Mouse (Mus musculus) liver, embryonic 12.5 days (tissue): ENCODE data around the gene Krtap19-1. TPM values are rescaled to one million over a fixed set of nuclear protein-coding genes. Genes with fewer than 3 reads are reported as not detected.

Source experiments
- ATAC-seq: fragments of 200-750 bp; cut with Nextera tagmentation; 2 replicates; pipeline ENCODE4 v1.8.0; 2017; ENCODE audit warnings: moderate number of reproducible peaks, mild to moderate bottlenecking, moderate library complexity
- H3K27ac ChIP-seq: fragments of 300-500 bp; sonication (generic); 2 replicates; pipeline ENCODE4 v1.5.1; 2016; ENCODE audit warnings: mild to moderate bottlenecking
- H3K27me3 ChIP-seq: fragments of 300-500 bp; sonication (generic); replicated peaks from 2 replicates; pipeline ENCODE4 v1.6.1; 2016; ENCODE audit warnings: mild to moderate bottlenecking, moderate library complexity
- H3K36me3 ChIP-seq: fragments of 300-500 bp; sonication (generic); 2 replicates; pipeline ENCODE4 v1.6.1; 2016; ENCODE audit warnings: mild to moderate bottlenecking, moderate library complexity
- H3K4me1 ChIP-seq: fragments of 300-500 bp; sonication (generic); 2 replicates; pipeline ENCODE4 v1.6.1; 2016
- H3K4me2 ChIP-seq: fragments of 300-500 bp; sonication (generic); 2 replicates; pipeline ENCODE4 v1.6.1; 2016; ENCODE audit warnings: mild to moderate bottlenecking, moderate library complexity
- H3K4me3 ChIP-seq: fragments of 300-500 bp; sonication (generic); 2 replicates; pipeline ENCODE4 v1.5.1; 2016; ENCODE audit warnings: mild to moderate bottlenecking, moderate library complexity
- H3K9ac ChIP-seq: fragments of 300-500 bp; sonication (generic); 2 replicates; pipeline ENCODE4 v1.6.1; 2016; ENCODE audit warnings: mild to moderate bottlenecking, moderate library complexity
- H3K9me3 ChIP-seq: fragments of 300-500 bp; sonication (generic); replicated peaks from 2 replicates; pipeline ENCODE4 v1.6.1; 2016; ENCODE audit warnings: mild to moderate bottlenecking, moderate library complexity
- WGBS: fragments of 180-500 bp; shearing (Covaris S2); methylation state at CpG from one replicate; pipeline ENCODE4 v1.1.7; 2016; ENCODE audit not compliant: insufficient replicate concordance; 5-methylcytosine and 5-hydroxymethylcytosine counted together
- polyA plus RNA-seq: library from polyadenylated mRNA; unstranded; fragments of >200 nt; fragmentation: Nextera tagmentation; extraction: Ambion mirVana; gene quantifications from 2 replicates; pipeline ENCODE4 v1.2.1, GENCODE M21; 2016

Gene Krtap19-1
- polyA plus RNA-seq, result not detected in 2 replicates

DNA sequence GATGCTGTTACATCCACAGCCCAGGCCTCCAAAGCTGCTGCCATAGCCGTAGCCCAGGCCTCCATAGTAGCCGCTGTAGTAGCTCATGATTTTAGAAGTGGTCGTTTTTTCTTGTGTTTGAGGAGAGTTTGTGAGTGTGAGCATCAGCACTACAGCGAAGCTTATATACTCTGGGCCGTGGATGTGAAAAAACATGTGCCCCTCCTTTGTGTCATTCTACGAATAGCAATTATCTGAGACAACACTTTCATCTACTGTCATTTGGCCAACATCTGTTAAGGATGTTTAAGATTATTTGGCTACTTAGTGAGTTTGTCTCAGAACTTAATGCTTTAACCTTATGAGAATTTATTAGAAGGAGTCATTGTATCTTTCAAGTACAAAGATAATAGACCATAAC, at the start of gene Krtap19-1:
Gene Krtap19-1 (minus strand): TSS at position 101 of the 400 bp plus-strand sequence.
- 74% methylated on average over 6 of the region's 6 CpGs for WGBS
- Histone ChIP-seq H3K4me3 (no peak within 1 kb of the TSS), H3K9ac (no peak within 1 kb of the TSS), H3K27ac (no peak within 1 kb of the TSS), H3K4me1 (no peaks in the 10 kb centered on the region), H3K4me2 (no peak within 1 kb of the TSS), H3K9me3 (no peaks in the 10 kb centered on the region), H3K27me3 (no peaks in the 10 kb centered on the region), H3K36me3 (no peaks in the 10 kb centered on the region)
- ATAC-seq, result no peak

DNA sequence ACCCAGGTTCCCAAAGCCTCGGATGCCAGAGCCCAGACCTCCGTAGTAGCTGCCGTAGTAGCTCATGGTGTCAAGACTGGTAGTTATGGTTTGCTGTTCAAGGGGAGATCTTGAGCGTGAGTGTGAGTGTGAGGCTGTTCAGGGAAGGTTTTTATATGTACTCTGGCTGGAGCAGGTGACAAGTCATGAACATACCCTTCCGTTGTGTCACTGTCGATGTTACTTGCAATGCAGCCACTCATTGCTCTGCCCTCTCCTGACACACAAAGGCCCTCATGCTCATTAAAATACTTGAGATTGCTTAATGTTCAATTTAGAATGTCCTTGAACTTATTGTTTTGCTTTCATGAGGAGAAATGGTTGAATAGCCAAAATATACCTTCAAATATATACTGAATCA, 27.1 kb upstream of the Krtap19-1 start, which contains the start of gene Krtap19-5:
Gene Krtap19-5 (minus strand): TSS at position 101 of the 400 bp plus-strand sequence.
- Histone ChIP-seq H3K9me3 (no peaks in the 10 kb centered on the region), H3K4me3 (no peak within 1 kb of the TSS), H3K4me1 (no peaks in the 10 kb centered on the region), H3K4me2 (no peak within 1 kb of the TSS), H3K27ac (no peak within 1 kb of the TSS), H3K9ac (no peak within 1 kb of the TSS), H3K27me3 (no peaks in the 10 kb centered on the region), H3K36me3 (no peaks in the 10 kb centered on the region)
- 76% methylated on average over 6 of the region's 6 CpGs for WGBS
- ATAC-seq, result no peak

DNA sequence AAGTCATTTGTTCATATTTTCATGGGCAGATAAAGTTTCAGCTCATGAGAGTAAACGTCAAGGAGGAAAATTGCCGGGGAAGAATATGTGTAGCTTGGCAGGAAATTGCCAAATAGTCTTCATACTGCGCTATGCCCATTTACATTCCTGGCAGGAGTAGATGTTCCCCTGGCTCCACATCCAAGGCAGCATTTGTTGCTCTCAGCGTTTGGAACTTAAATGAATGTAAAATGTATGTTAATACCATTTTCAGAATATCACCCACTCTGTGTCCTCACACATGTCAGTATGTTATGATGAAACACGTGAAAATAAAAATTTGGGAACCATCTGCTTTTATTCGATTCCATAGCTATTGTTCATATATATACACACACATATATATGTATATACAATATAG, 17.7 kb upstream of the Krtap19-1 start:
- Histone ChIP-seq H3K4me3 (no peak overlapping the region), H3K9ac (no peak overlapping the region), H3K4me2 (no peak overlapping the region), H3K27me3 (no peaks in the 10 kb centered on the region), H3K9me3 (no peaks in the 10 kb centered on the region), H3K27ac (no peak overlapping the region), H3K4me1 (no peaks in the 10 kb centered on the region), H3K36me3 (no peaks in the 10 kb centered on the region)
- WGBS, result 69% methylated on average over 6 of the region's 6 CpGs
- no peak for ATAC-seq

DNA sequence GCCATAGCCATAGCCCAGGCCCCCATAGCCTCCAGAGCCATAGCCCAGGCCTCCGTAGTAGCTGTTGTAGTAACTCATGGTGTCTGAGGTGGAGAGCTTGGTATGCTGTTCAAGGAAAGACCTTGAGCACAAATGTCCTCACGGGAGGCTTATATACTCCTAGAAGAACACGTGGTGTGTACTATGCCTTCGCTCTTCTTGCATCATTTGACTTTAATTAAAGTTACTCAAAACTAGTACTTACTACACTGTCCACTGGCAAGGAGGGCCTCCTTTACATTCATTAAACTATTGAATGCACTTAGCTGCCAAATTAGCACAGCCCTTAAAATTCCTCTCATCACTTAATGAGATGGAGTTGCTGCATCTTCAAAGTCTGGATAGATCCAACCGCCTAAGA, 15.8 kb upstream of the Krtap19-1 start, which contains the start of gene Krtap19-4:
Gene Krtap19-4 (minus strand): TSS at position 101 of the 400 bp plus-strand sequence.
- ATAC-seq, result no peak
- H3K27me3 ChIP-seq, result no peaks in the 10 kb centered on the region
- no peak within 1 kb of the TSS for H3K4me2 ChIP-seq
- H3K36me3 ChIP-seq, result no peaks in the 10 kb centered on the region
- no peak within 1 kb of the TSS for H3K4me3 ChIP-seq
- 66% methylated on average over 5 of the region's 5 CpGs for WGBS
- H3K9ac ChIP-seq, result no peak within 1 kb of the TSS
- H3K4me1 ChIP-seq, result no peaks in the 10 kb centered on the region
- H3K27ac ChIP-seq, result no peak within 1 kb of the TSS
- H3K9me3 ChIP-seq, result no peaks in the 10 kb centered on the region

DNA sequence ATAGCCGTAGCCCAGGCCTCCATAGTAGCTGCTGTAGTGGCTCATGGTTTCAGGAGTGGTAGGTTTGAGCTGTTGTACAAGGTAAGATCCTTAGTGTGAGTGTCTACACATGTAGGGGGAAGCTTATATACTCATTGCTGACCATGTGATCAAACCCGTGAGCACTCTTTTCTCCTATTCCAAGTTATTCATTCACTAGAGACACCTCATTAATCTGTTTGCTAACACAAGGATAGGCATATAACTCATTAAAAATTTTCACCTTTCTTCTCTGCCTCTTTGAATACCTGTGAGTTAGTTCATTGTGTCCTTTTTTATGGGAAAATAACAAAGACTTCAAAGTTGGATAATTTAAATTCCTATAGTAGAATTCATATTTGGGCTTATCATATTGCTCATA, 8.7 kb upstream of the Krtap19-1 start, which contains the start of gene Krtap19-3:
Gene Krtap19-3 (minus strand): TSS at position 101 of the 400 bp plus-strand sequence.
- no peak within 1 kb of the TSS for H3K9ac ChIP-seq
- no peaks in the 10 kb centered on the region for H3K27me3 ChIP-seq
- no peaks in the 10 kb centered on the region for H3K9me3 ChIP-seq
- no peak within 1 kb of the TSS for H3K27ac ChIP-seq
- no peaks in the 10 kb centered on the region for H3K4me1 ChIP-seq
- no peak for ATAC-seq
- WGBS, result 77% methylated on average over 2 of the region's 2 CpGs
- H3K4me2 ChIP-seq, result no peak within 1 kb of the TSS
- no peaks in the 10 kb centered on the region for H3K36me3 ChIP-seq
- no peak within 1 kb of the TSS for H3K4me3 ChIP-seq

DNA sequence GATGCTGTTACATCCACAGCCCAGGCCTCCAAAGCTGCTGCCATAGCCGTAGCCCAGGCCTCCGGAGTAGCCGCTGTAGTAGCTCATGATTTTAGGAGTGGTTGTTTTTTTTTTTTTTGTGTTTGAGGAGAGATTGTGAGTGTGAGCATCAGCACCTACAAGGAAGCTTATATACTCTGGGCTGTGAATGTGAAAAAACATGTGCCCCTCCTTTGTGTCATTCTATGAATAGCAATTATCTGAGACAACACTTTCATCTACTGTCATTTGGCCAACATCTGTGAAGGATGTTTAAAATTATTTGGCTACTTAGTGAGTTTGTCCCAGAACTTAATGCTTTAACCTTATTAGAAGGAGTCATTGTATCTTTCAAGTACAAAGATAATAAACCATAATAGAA, 5.0 kb upstream of the Krtap19-1 start, which contains the start of gene Krtap19-2:
Gene Krtap19-2 (minus strand): TSS at position 101 of the 400 bp plus-strand sequence.
- no peak for ATAC-seq
- no peaks in the 10 kb centered on the region for H3K27me3 ChIP-seq
- WGBS, result 82% methylated on average over 3 of the region's 3 CpGs

DNA sequence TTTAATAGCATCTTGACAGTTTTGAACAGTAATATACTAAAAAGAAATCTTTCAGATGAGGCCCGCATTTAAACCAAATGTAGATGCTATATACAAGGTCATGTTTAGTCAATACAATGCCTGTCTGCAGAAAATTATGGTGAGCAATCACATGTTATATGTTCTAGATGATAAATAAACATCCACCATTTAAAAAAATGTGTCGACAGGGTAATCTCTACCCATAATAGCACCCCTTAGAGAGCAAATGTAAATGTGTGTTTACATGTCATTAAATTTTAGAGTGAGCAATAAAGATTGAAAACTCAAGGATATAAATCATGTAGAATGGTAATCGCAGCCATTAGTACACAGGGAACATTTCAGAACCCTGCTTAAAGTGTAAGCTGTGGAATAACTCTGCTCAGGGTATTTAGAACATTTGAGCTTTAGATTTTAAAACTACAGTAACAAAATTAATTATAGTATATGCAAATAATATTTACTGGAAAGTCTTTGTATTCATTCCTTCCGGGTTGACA, 4.3 kb downstream of the Krtap19-1 start:
- no peak overlapping the region for H3K4me2 ChIP-seq
- H3K27me3 ChIP-seq, result no peaks in the 10 kb centered on the region
- H3K4me1 ChIP-seq, result no peaks in the 10 kb centered on the region
- no peak overlapping the region for H3K27ac ChIP-seq
- no peak for ATAC-seq
- H3K9ac ChIP-seq, result no peak overlapping the region
- 67% methylated on average over 4 of the region's 4 CpGs for WGBS
- no peaks in the 10 kb centered on the region for H3K36me3 ChIP-seq
- H3K9me3 ChIP-seq, result no peaks in the 10 kb centered on the region
- no peak overlapping the region for H3K4me3 ChIP-seq

More for the DNA sequence above, 5.0 kb upstream of the Krtap19-1 start, which contains the start of gene Krtap19-2:
- H3K4me1 ChIP-seq, result no peaks in the 10 kb centered on the region
- no peaks in the 10 kb centered on the region for H3K9me3 ChIP-seq
- H3K4me3 ChIP-seq, result no peak within 1 kb of the TSS
- H3K9ac ChIP-seq, result no peak within 1 kb of the TSS
- no peak within 1 kb of the TSS for H3K4me2 ChIP-seq
- H3K36me3 ChIP-seq, result no peaks in the 10 kb centered on the region
- H3K27ac ChIP-seq, result no peak within 1 kb of the TSS

DNA sequence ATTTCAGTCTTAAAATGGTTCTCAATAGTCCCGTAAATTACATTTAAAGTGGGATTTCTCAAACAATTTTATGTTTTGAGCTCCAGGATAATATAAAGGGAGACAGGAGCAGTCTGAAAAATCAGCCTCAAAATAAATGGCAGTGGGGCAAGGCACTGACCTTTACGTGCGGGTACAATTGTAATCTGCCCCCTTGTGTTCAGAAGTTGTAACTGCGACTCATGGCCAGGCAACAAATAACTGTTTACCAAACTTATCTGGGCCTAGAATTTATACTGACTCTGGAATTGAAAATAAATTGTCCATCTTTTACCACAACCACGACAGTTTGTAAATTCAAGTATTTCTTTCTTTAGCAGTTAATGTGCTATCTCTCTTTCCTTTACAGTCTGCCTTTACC, 17.8 kb downstream of the Krtap19-1 start:
- no peak overlapping the region for H3K27ac ChIP-seq
- ATAC-seq, result no peak
- 16% methylated on average over 5 of the region's 5 CpGs for WGBS
- no peak overlapping the region for H3K9ac ChIP-seq
- H3K4me2 ChIP-seq, result no peak overlapping the region
- no peak overlapping the region for H3K4me3 ChIP-seq
- H3K36me3 ChIP-seq, result no peaks in the 10 kb centered on the region
- H3K27me3 ChIP-seq, result no peaks in the 10 kb centered on the region
- H3K9me3 ChIP-seq, result no peaks in the 10 kb centered on the region
- no peaks in the 10 kb centered on the region for H3K4me1 ChIP-seq

DNA sequence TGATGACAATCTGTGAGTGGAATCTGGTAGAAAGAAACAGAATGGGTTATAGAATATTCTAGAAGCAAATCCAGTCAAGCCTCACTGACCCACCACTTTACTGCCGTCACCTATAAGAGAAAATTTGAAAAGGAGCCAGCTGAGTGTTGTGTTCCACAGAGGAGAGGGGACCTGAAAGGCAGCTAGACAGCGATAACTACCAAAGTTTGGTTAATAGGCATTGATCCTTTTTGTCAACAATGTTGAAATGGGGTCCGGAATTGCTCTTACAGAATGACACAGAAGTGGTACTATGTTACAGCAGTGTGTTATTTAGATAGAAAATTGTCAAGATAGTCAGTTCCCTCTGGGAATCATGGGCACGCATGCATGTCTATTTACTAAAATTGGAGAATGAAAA, 20.7 kb downstream of the Krtap19-1 start:
- no peak for ATAC-seq
- Histone ChIP-seq H3K4me2 (no peak overlapping the region), H3K36me3 (no peaks in the 10 kb centered on the region), H3K27ac (no peak overlapping the region), H3K4me1 (no peaks in the 10 kb centered on the region), H3K9me3 (no peaks in the 10 kb centered on the region), H3K4me3 (no peak overlapping the region), H3K27me3 (no peaks in the 10 kb centered on the region), H3K9ac (no peak overlapping the region)
- WGBS, result 64% methylated on average over 4 of the region's 4 CpGs

DNA sequence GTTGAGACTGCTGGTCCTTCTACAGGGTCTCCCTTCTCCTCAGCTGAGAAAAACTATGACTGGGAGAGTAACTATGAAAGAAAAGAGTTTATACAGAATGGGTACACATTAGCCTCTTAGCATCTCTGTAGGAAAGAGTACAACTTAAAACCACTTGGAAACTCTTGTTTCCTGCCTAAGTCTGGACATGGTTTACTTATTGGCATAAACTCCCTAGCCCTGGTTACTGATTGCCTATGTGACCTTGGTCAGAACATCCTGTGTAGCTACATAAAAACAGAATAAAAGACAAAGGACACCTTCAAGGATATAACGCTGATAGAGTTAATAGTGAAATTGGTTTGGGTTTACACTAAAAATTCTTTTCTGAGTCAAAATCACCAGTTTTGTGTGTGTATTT, 21.8 kb downstream of the Krtap19-1 start:
- Histone ChIP-seq H3K27ac (no peak overlapping the region), H3K9me3 (no peaks in the 10 kb centered on the region), H3K4me2 (no peak overlapping the region), H3K36me3 (no peaks in the 10 kb centered on the region), H3K4me3 (no peak overlapping the region), H3K4me1 (no peaks in the 10 kb centered on the region), H3K9ac (no peak overlapping the region), H3K27me3 (no peaks in the 10 kb centered on the region)
- 84% methylated on average over 1 of the region's 1 CpGs for WGBS
- ATAC-seq, result no peak

DNA sequence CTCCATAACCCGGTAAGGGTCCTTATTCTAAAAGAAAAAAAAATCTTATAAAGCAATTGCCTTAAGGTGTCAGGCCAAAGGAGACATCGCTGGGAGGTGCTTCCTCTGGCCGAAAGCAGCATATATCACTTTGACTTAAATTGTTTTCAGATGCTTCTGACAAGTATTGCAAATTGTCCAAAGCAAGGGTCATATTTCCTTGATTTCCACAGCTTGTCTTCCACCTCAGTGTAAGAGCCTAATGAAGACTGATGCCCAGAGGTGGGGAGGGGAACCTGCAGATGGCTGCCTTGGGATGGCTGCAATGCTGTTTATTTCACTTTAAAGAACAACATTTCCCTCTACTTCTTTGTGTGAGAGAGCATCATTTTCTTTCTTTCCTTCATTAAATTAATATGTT, 42.2 kb downstream of the Krtap19-1 start:
- Histone ChIP-seq H3K9me3 (no peaks in the 10 kb centered on the region), H3K4me2 (no peak overlapping the region), H3K9ac (no peak overlapping the region), H3K27ac (no peak overlapping the region), H3K4me3 (no peak overlapping the region), H3K27me3 (no peaks in the 10 kb centered on the region), H3K4me1 (no peaks in the 10 kb centered on the region), H3K36me3 (no peaks in the 10 kb centered on the region)
- no peak for ATAC-seq
- 68% methylated on average over 3 of the region's 3 CpGs for WGBS

DNA sequence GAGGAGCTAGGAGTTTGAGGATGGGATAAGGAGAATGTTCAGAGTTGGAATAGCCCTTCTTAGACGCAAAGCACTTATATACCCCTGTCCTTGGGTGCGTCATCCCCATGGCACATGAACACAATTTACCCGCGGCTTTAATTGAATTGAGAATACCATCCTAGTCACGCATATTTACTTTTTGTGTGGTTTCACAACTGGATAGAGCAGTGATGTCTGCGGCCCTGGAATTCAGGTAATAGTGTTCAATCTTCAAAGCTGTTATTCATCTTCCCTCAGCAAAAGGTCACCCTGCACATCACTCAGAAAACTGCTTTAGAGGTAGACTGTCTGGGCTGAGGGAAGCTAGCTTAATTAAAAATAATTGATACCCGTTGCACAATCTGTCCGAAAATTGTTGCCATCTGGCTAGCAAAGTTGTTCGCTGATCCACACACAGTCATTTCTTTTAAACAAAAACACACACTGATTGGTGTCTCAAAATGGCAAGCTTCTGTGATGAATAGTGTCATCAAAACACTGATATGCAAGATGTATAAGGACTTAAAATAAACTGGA, 43.0 kb downstream of the Krtap19-1 start, which contains the start of gene Krtap14:
Gene Krtap14 (minus strand): TSS at position 51 of the 558 bp plus-strand sequence.
- Histone ChIP-seq H3K4me3 (no peak within 1 kb of the TSS), H3K36me3 (no peaks in the 10 kb centered on the region), H3K9ac (no peak within 1 kb of the TSS), H3K27me3 (no peaks in the 10 kb centered on the region), H3K27ac (no peak within 1 kb of the TSS), H3K9me3 (no peaks in the 10 kb centered on the region), H3K4me2 (no peak within 1 kb of the TSS), H3K4me1 (no peaks in the 10 kb centered on the region)
- WGBS, result 79% methylated on average over 9 of the region's 9 CpGs
- no peak for ATAC-seq
